In genomic region chr11:101142215-101142967, GRCm38 (mm10) we compare ENCODE assay signal across 34 mouse cellular contexts. TPM values are rescaled to one million over a fixed set of nuclear protein-coding genes. Genes with fewer than 3 reads are reported as not detected.
"Had no signal": no experiment of that assay in that cellular context is flagged by ENCODE, and none has a peak within 500 bp of the region (broad histone marks: within the 10 kb centered on the region; RNA-seq: fewer than 3 reads in every experiment).

No protein-coding gene starts in this region.

- H3K4me3 ChIP-seq: heart, embryonic 10.5 days; heart, embryonic 13.5 days; heart, embryonic 15.5 days; hindbrain, embryonic 10.5 days; hindbrain, embryonic 12.5 days; hindbrain, embryonic 13.5 days; hindbrain, embryonic 15.5 days; intestine, embryonic 15.5 days; kidney, embryonic 15.5 days; layer of hippocampus, adult 2 months had no signal

- H3K36me3 ChIP-seq: heart, embryonic 10.5 days; heart, embryonic 13.5 days; heart, embryonic 15.5 days; hindbrain, embryonic 10.5 days; hindbrain, embryonic 12.5 days; hindbrain, embryonic 13.5 days; hindbrain, embryonic 15.5 days; intestine, embryonic 15.5 days; kidney, embryonic 15.5 days had no signal

- H3K27ac ChIP-seq: heart, embryonic 10.5 days; heart, embryonic 13.5 days; heart, embryonic 15.5 days; hindbrain, embryonic 10.5 days; hindbrain, embryonic 12.5 days; hindbrain, embryonic 13.5 days; hindbrain, embryonic 14.5 days; hindbrain, embryonic 15.5 days; hindbrain, postnatal 0 days; intestine, embryonic 15.5 days; kidney, embryonic 15.5 days; kidney, postnatal 0 days; layer of hippocampus, adult 2 months had no signal

- H3K27me3 ChIP-seq: heart, embryonic 13.5 days; heart, embryonic 15.5 days; hindbrain, embryonic 15.5 days had no signal

- DNase-seq: heart, postnatal 10 days; heart, postnatal 14 days; heart, postnatal 36 days; heart, postnatal 4 days; kidney, adult 11 months; kidney, adult 18-20 months; kidney, adult 2 months; kidney, adult 8-10 months; kidney, adult 9 months; kidney, postnatal 10 days; kidney, postnatal 14 days; kidney, postnatal 25 days; kidney, postnatal 36 days; kidney, postnatal 4 days; layer of hippocampus, adult 9-11 months; layer of hippocampus, postnatal 36 days had no signal

- ATAC-seq: hindbrain, embryonic 16.5 days; hindbrain, postnatal 0 days; intestine, embryonic 15.5 days; intestine, embryonic 16.5 days; intestine, postnatal 0 days had no signal

- H3K9ac ChIP-seq: heart, embryonic 13.5 days; heart, embryonic 15.5 days; hindbrain, embryonic 12.5 days; hindbrain, embryonic 13.5 days; hindbrain, embryonic 14.5 days; hindbrain, embryonic 15.5 days; intestine, embryonic 15.5 days; kidney, embryonic 15.5 days had no signal

- H3K9me3 ChIP-seq: heart, embryonic 10.5 days; heart, embryonic 13.5 days; heart, embryonic 15.5 days; hindbrain, embryonic 10.5 days; hindbrain, embryonic 12.5 days; hindbrain, embryonic 13.5 days; hindbrain, embryonic 15.5 days; intestine, embryonic 15.5 days; kidney, embryonic 15.5 days had no signal

- H3K4me2 ChIP-seq: heart, embryonic 11.5 days; heart, embryonic 13.5 days; heart, embryonic 15.5 days; hindbrain, embryonic 12.5 days; hindbrain, embryonic 13.5 days; hindbrain, embryonic 15.5 days; intestine, embryonic 15.5 days; kidney, embryonic 15.5 days had no signal

RNA-seq across cellular contexts. Expression of gene Plekhh3, which starts 28.8 kb away (rescaled TPM):
- polyA plus RNA-seq: inflammation-experienced regulatory T-cells, adult 6 months had no signal
